Mouse (Mus musculus) embryonic fibroblast, embryonic 13.5 days (primary cell): ENCODE measurements at regions not wholly inside any gene's neighbourhood (a gene's known extent, or its start where the extent isn't known, plus 50 kb on each side); places are given as distances from the start of the nearest gene placed in this dataset.

ENCODE experiments used
- CTCF ChIP-seq: IDR thresholded peaks from 2 replicates; pipeline ENCODE4 v1.5.1; 2011; ENCODE audit warnings: mild to moderate bottlenecking, control low read depth, low read length, moderate library complexity, borderline replicate concordance; ENCODE audit not compliant: insufficient read depth
- POLR2A ChIP-seq: IDR thresholded peaks from 2 replicates; pipeline ENCODE4 v1.6.1; 2011; ENCODE audit warnings: low read depth, mild to moderate bottlenecking, control low read depth, low read length, moderate library complexity

- TF ChIP-seq CTCF (no peak), POLR2A (no peak)
These were observed 99.2 kb upstream of the Efna5 start for GRCm38 (mm10) chr17:62980337-62980736.
